Mouse (Mus musculus) hindbrain, embryonic 15.5 days (tissue): ENCODE measurements at regions not wholly inside any gene's neighbourhood (a gene's known extent, or its start where the extent isn't known, plus 50 kb on each side); places are given as distances from the start of the nearest gene placed in this dataset.

Experiments used
- ATAC-seq: fragments of 200-750 bp; cut with Nextera tagmentation; 2 replicates; pipeline ENCODE4 v1.8.0; 2017; ENCODE audit warnings: low read depth, moderate number of reproducible peaks, moderate TSS enrichment; ENCODE audit not compliant: low FRiP score
- H3K27ac ChIP-seq: fragments of 300-500 bp; sonication (generic); replicated peaks from 2 replicates; pipeline ENCODE4 v1.5.1; 2015; ENCODE audit warnings: mild to moderate bottlenecking, inconsistent platforms
- H3K27me3 ChIP-seq: fragments of 300-500 bp; sonication (generic); 2 replicates; pipeline ENCODE4 v1.6.1; 2015; ENCODE audit warnings: control low read depth, inconsistent platforms
- H3K36me3 ChIP-seq: fragments of 300-500 bp; sonication (generic); 2 replicates; pipeline ENCODE4 v1.6.1; 2015; ENCODE audit warnings: control low read depth, inconsistent platforms
- H3K4me1 ChIP-seq: fragments of 300-500 bp; sonication (generic); replicated peaks from 2 replicates; pipeline ENCODE4 v1.6.1; 2015; ENCODE audit warnings: control low read depth, inconsistent platforms
- H3K4me2 ChIP-seq: fragments of 300-500 bp; sonication (generic); 2 replicates; pipeline ENCODE4 v1.6.1; 2015; ENCODE audit warnings: moderate library complexity, mild to moderate bottlenecking, inconsistent platforms
- H3K4me3 ChIP-seq: fragments of 300-500 bp; sonication (generic); 2 replicates; pipeline ENCODE4 v1.5.1; 2015; ENCODE audit warnings: mild to moderate bottlenecking, inconsistent platforms
- H3K9ac ChIP-seq: fragments of 300-500 bp; sonication (generic); 2 replicates; pipeline ENCODE4 v1.6.1; 2015; ENCODE audit warnings: inconsistent platforms
- H3K9me3 ChIP-seq: fragments of 300-500 bp; sonication (generic); 2 replicates; pipeline ENCODE4 v1.6.1; 2016; ENCODE audit warnings: control low read depth, inconsistent platforms
- WGBS: fragments of 180-500 bp; shearing (Covaris S2); methylation state at CpG from one replicate; pipeline ENCODE4 v1.1.7; 2015; 5-methylcytosine and 5-hydroxymethylcytosine counted together

DNA sequence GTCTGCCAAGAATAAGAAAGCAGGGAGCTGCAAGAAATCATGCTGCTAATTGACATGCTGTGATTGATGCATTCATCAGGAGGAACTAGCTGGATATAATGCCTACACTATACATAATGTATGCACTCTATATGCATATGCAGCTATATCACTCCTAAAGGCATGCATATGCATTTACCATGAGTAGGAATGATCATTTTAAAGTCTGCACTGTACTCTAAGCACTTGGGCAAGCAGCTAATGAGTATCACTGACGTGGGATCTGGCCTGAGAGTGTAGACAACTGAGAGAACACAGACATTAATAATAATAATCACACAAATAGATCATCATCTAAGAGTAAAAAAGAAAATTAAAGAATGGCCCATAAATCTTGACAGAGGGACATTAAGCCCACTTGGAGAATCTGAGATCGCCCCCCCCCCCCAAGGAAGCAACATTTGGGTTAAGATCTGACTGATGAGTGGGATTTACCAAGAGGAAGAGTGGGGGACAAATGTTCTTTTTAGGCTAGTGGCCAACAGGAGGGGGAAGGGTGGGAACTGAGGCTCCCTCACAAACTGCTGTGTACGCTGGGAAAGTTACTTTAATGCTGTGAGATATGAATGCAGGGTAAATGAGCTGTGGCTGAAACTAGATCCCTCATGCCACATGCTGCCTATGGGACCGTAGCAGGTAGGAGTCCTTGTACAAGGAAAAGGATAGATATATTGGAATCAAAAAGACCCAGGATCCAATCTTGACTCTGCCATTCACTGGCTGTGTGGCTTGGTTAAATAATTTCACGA, 155.0 kb downstream of the Gsdmc2 start:
- H3K4me1 ChIP-seq: peaks cover 7% of the 10 kb centered on the region
- H3K27me3 ChIP-seq: no peaks in the 10 kb centered on the region
- no peak overlapping the region for H3K4me2 ChIP-seq
- no peak overlapping the region for H3K27ac ChIP-seq
- no peak for ATAC-seq
- no peaks in the 10 kb centered on the region for H3K36me3 ChIP-seq
- no peaks in the 10 kb centered on the region for H3K9me3 ChIP-seq
- H3K9ac ChIP-seq: no peak overlapping the region
- H3K4me3 ChIP-seq: no peak overlapping the region
- WGBS: 56% methylated on average over 5 of the region's 5 CpGs

- H3K4me1 ChIP-seq: peaks cover 4% of the 10 kb centered on the region
- H3K36me3 ChIP-seq: no peaks in the 10 kb centered on the region
- no peak overlapping the region for H3K9ac ChIP-seq
- ATAC-seq: no peak
- no peaks in the 10 kb centered on the region for H3K9me3 ChIP-seq
- 94% methylated on average over 1 of the region's 1 CpGs for WGBS
- no peak overlapping the region for H3K4me3 ChIP-seq
- H3K27me3 ChIP-seq: no peaks in the 10 kb centered on the region
- H3K27ac ChIP-seq: no peak overlapping the region
- H3K4me2 ChIP-seq: no peak overlapping the region
These were observed 157.1 kb downstream of the Gsdmc2 start for GRCm38 (mm10) chr15:63687852-63688251.

- no peak overlapping the region for H3K4me2 ChIP-seq
- H3K4me1 ChIP-seq: no peaks in the 10 kb centered on the region
- 66% methylated on average over 3 of the region's 3 CpGs for WGBS
- no peak overlapping the region for H3K27ac ChIP-seq
- H3K36me3 ChIP-seq: no peaks in the 10 kb centered on the region
- no peaks in the 10 kb centered on the region for H3K27me3 ChIP-seq
- no peak overlapping the region for H3K9ac ChIP-seq
- H3K4me3 ChIP-seq: no peak overlapping the region
- ATAC-seq: no peak
- no peaks in the 10 kb centered on the region for H3K9me3 ChIP-seq
These were observed 157.9 kb downstream of the Gsdmc2 start for GRCm38 (mm10) chr15:63686954-63687562.

DNA sequence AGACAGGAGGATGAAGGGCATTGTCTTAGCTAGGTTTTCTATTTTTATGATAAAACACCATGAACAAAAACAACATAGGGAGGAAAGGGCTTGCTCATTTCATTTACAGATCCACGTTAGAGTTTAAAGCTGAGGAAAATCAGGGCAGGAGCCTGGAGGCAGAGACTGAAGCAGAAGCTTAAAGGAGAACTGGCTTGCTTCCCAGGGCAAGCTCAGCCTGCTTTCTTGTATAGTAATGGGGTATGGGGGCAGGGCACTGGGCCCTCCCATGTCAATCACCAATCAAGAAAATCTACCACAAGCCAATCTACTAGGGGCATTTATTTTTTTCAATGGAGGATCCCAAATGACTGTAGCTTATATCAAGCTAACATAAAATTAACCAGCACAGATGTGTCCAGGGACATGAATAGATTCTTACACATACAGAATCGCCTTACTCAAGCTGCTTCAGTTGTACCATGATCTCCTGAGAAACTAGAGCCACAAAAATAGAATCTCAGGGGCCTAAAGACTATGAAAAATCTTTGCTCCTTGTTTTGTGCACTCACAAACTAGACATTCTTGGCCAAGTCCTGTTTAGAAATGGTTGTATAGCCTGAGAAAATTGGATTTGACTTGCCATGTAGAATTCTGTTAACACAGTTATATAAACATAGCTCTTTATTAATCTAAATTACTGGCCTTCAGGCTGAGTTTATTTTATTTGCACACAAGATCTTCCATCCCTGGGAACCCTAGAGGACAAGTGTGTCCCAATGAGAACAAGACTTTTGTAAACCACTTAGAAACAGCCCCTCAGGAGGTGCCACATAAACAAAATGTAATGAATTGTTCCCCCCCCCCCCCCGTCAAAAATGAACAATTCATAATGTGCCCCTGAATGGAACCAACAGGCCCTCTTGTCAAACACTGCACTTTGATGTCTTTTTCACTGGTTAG, 164.7 kb downstream of the Gsdmc2 start:
- Histone ChIP-seq H3K27me3 (no peaks in the 10 kb centered on the region), H3K9ac (no peak overlapping the region), H3K4me3 (no peak overlapping the region), H3K36me3 (no peaks in the 10 kb centered on the region), H3K4me2 (no peak overlapping the region), H3K9me3 (no peaks in the 10 kb centered on the region), H3K4me1 (peaks cover 8% of the 10 kb centered on the region), H3K27ac (no peak overlapping the region)
- no peak for ATAC-seq
- 34% methylated on average over 3 of the region's 3 CpGs for WGBS

- no peaks in the 10 kb centered on the region for H3K36me3 ChIP-seq
- no peak overlapping the region for H3K9ac ChIP-seq
- H3K4me1 ChIP-seq: peaks cover 8% of the 10 kb centered on the region
- no peaks in the 10 kb centered on the region for H3K27me3 ChIP-seq
- H3K4me3 ChIP-seq: no peak overlapping the region
- WGBS: 76% methylated on average over 5 of the region's 5 CpGs
- H3K4me2 ChIP-seq: no peak overlapping the region
- no peaks in the 10 kb centered on the region for H3K9me3 ChIP-seq
- no peak for ATAC-seq
- H3K27ac ChIP-seq: no peak overlapping the region
These were observed 166.1 kb downstream of the Gsdmc2 start for GRCm38 (mm10) chr15:63678921-63679320.

GRCm38 (mm10) chr15:63675491-63676036, 169.4 kb downstream of the Gsdmc2 start:
- no peak overlapping the region for H3K9ac ChIP-seq
- no peaks in the 10 kb centered on the region for H3K36me3 ChIP-seq
- H3K27me3 ChIP-seq: no peaks in the 10 kb centered on the region
- no peak overlapping the region for H3K4me2 ChIP-seq
- H3K9me3 ChIP-seq: no peaks in the 10 kb centered on the region
- WGBS: 59% methylated on average over 10 of the region's 10 CpGs
- no peak overlapping the region for H3K27ac ChIP-seq
- peaks cover 19% of the 10 kb centered on the region for H3K4me1 ChIP-seq
- H3K4me3 ChIP-seq: no peak overlapping the region
- 0 out of 2 replicates have a peak, but pooled peaks have one; percentile 16 for ATAC-seq

DNA sequence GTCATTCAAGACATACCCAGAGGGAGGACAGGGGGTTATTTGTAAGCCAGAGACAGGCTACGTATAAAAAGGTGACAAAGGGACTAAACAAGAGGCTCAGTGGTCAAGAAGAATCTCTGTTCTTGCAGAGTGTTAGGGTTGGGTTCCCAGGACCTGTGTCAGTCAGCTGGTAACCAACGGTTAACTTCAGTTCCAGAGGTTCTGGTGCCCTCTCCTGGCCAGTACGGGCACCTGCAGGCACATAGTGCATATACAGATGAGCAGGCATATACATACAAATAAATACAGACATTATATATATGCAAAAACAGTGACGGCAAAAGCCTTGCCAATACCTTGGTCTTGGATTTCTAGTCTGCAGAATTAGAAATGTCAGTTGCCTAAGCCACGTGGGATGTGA, 170.6 kb downstream of the Gsdmc2 start:
- Histone ChIP-seq H3K9me3 (no peaks in the 10 kb centered on the region), H3K4me1 (peaks cover 12% of the 10 kb centered on the region; the same call in 1 of the 2 replicates), H3K27me3 (no peaks in the 10 kb centered on the region), H3K4me3 (no peak overlapping the region), H3K27ac (no peak overlapping the region), H3K4me2 (no peak overlapping the region), H3K9ac (no peak overlapping the region), H3K36me3 (no peaks in the 10 kb centered on the region)
- WGBS: 94% methylated on average over 5 of the region's 5 CpGs
- ATAC-seq: no peak

DNA sequence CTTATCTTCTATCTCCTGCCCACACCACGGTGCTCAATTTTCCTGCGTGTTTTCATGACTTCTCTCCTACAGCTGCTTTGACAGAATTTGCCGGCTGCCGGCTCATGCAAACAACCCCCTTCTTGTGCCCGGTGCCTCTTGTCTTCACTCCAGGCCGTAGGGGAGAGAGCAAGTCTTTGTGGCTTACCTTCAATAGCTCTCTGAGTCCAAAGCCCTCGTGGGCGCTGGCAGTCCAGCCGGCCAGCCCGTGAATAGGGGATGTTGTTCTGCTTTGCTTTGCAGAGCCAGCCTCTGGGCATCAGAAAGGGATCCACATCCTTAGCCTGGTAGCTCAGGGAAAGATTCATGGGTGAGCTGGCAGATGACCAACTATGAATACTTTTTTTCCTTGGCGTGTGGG, 173.9 kb downstream of the Gsdmc2 start:
- Histone ChIP-seq H3K4me1 (peaks cover 11% of the 10 kb centered on the region; the same call in 1 of the 2 replicates), H3K36me3 (no peaks in the 10 kb centered on the region), H3K4me2 (no peak overlapping the region), H3K27me3 (no peaks in the 10 kb centered on the region), H3K27ac (peak overlapping the region; percentile 59), H3K9me3 (no peaks in the 10 kb centered on the region), H3K4me3 (no peak overlapping the region), H3K9ac (no peak overlapping the region)
- WGBS: 55% methylated on average over 11 of the region's 11 CpGs
- peak; percentile 80 for ATAC-seq

GRCm38 (mm10) chr15:63670561-63670960, 174.4 kb downstream of the Gsdmc2 start:
- no peak overlapping the region for H3K4me2 ChIP-seq
- H3K9me3 ChIP-seq: no peaks in the 10 kb centered on the region
- 73% methylated on average over 1 of the region's 1 CpGs for WGBS
- peak overlapping the region; percentile 59 for H3K27ac ChIP-seq
- H3K4me3 ChIP-seq: no peak overlapping the region
- peaks cover 11% of the 10 kb centered on the region; the same call in 1 of the 2 replicates for H3K4me1 ChIP-seq
- ATAC-seq: no peak
- H3K9ac ChIP-seq: no peak overlapping the region
- no peaks in the 10 kb centered on the region for H3K36me3 ChIP-seq
- no peaks in the 10 kb centered on the region for H3K27me3 ChIP-seq

DNA sequence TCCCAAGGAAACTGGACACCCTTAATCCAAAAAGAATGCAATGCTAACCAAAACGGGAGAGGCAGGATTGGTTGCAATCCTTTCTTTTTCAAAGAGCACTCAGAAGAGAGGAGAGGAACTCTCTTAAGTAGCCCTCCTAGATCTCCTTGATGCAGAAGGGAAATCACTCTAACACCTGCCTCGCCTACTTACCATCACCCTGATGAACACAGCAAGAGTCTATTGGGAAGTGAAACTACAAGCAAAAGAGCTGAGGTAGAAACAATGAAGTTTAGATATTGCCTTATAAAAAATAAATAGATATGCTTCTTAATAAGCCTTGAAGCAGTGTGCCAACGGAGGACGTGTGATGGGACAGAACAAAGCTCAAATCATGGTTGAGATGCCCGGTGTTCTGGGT, 177.4 kb downstream of the Gsdmc2 start:
- WGBS: 89% methylated on average over 5 of the region's 5 CpGs

DNA sequence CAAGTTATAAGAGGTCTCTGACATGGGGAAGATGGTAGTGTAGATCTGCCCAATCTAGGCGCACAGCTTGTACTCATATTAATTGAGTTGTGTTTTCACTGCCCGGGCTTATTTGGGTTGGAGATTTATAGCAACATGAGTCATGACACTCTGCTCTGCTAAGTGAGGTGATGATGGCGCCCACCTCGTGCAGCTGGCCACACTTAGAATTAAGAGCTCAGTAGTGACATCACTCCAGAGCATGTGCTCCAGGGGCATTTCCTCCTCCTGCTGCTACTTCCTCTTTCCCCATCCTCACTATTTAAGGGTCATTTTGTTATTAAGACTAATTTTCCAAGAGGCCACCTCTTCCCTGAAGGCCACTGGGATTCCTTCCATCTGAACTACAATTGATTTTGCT, 179.5 kb downstream of the Gsdmc2 start:
- Histone ChIP-seq H3K4me1 (no peaks in the 10 kb centered on the region), H3K4me2 (no peak overlapping the region), H3K27ac (no peak overlapping the region), H3K27me3 (no peaks in the 10 kb centered on the region), H3K4me3 (no peak overlapping the region), H3K9me3 (no peaks in the 10 kb centered on the region), H3K36me3 (no peaks in the 10 kb centered on the region), H3K9ac (no peak overlapping the region)
- ATAC-seq: no peak
- 92% methylated on average over 4 of the region's 4 CpGs for WGBS

More for the DNA sequence above, 177.4 kb downstream of the Gsdmc2 start:
- no peak overlapping the region for H3K4me2 ChIP-seq
- H3K36me3 ChIP-seq: no peaks in the 10 kb centered on the region
- no peak overlapping the region for H3K4me3 ChIP-seq
- H3K27me3 ChIP-seq: no peaks in the 10 kb centered on the region
- no peaks in the 10 kb centered on the region for H3K9me3 ChIP-seq
- no peak for ATAC-seq
- H3K9ac ChIP-seq: no peak overlapping the region
- H3K4me1 ChIP-seq: peaks cover 11% of the 10 kb centered on the region; the same call in 1 of the 2 replicates
- H3K27ac ChIP-seq: no peak overlapping the region
